Mouse (Mus musculus) common myeloid progenitor, adult 5-6 weeks (primary cell): ENCODE results near the gene Tbx4. TPM values are rescaled to one million over a fixed set of nuclear protein-coding genes. Genes with fewer than 3 reads are reported as not detected.
A peak's percentile ranks its signal among the peaks of the same experiment; 100 is the strongest.

Experiments used
- ATAC-seq: replicated peaks from 2 replicates; pipeline ENCODE4 v1.8.0; 2016; ENCODE audit warnings: low read depth, mild to moderate bottlenecking, moderate TSS enrichment, inconsistent platforms; ENCODE audit not compliant: poor library complexity, severe bottlenecking
- total RNA-seq: library from RNA; stranded (forward); fragments of 200-1000, 187-1606 nt; gene quantifications from 2 replicates; pipeline ENCODE4 v1.2.3, GENCODE M21; 2017

Gene Tbx4
- total RNA-seq, 1 experiment from 2014 or later: not detected

DNA sequence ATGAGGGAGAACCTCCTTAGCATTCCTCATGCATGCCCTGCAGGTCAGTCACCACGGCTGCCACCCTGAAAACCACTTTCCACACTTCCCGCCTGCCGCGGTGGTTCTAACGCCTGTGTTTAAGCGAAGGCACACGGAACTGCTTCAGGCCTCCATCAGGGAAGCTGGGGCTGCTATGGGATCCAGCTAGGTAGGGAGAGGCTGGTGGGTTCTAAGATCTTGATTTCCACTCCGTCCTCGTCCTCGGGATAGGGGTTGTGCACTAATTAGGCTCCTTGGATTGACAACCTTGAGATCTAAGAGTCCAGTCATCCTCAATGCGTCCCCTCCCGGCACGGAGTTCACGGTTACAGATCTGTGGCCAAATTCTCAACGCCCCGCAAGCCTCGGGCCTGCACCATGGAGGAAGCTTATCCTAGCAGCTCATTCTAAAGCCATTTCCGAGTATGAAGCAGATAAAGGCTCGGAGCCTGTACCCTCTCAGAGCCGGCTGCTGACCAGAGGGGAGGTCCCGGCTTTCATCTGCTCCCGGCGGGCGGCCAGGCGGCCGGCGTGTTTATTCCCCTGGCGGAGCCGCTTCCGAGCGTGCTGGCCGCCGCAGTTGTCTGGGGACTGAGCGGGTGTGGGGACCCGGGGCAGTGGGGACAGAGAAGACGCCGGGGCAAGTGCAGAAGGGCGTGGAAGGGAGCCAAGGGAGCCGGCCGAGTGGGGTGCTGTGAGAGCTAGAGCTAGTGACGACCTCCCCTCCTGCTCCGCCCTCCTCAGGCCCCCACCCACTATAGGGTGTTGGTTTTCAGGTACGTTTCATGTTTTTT is 8.7 kb downstream of the Tbx4 start:
- no peak for ATAC-seq

GRCm38 (mm10) chr11:85896335-85896985 is 10.2 kb downstream of the Tbx4 start:
- ATAC-seq: no peak

GRCm38 (mm10) chr11:85900291-85900690 is 14.1 kb downstream of the Tbx4 start:
- ATAC-seq: no peak

GRCm38 (mm10) chr11:85909514-85909913 is 23.3 kb downstream of the Tbx4 start:
- ATAC-seq: peak; percentile 52

- ATAC-seq: no peak
Measured at GRCm38 (mm10) chr11:85910133-85910532, 23.9 kb downstream of the Tbx4 start.

DNA sequence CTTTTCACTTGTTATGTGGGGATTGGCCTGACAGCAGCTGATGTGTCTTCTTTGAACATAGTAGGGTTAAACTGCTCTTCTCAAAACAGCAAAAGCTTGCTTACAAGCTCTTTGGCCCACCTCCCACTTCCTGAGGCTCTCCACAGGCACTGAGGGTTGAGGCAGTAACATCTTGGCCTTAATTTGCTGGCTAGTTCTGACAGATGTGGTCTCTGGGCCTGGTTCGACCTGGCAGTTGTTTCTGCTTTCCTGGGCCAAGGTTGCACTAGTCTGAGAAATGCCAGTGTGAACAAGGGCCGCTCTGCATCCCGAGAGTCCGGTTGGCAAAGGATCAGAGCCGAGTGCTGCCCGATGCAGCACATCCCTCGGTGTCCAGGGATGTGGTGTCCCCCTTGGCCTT is 27.3 kb downstream of the Tbx4 start:
- no peak for ATAC-seq

DNA sequence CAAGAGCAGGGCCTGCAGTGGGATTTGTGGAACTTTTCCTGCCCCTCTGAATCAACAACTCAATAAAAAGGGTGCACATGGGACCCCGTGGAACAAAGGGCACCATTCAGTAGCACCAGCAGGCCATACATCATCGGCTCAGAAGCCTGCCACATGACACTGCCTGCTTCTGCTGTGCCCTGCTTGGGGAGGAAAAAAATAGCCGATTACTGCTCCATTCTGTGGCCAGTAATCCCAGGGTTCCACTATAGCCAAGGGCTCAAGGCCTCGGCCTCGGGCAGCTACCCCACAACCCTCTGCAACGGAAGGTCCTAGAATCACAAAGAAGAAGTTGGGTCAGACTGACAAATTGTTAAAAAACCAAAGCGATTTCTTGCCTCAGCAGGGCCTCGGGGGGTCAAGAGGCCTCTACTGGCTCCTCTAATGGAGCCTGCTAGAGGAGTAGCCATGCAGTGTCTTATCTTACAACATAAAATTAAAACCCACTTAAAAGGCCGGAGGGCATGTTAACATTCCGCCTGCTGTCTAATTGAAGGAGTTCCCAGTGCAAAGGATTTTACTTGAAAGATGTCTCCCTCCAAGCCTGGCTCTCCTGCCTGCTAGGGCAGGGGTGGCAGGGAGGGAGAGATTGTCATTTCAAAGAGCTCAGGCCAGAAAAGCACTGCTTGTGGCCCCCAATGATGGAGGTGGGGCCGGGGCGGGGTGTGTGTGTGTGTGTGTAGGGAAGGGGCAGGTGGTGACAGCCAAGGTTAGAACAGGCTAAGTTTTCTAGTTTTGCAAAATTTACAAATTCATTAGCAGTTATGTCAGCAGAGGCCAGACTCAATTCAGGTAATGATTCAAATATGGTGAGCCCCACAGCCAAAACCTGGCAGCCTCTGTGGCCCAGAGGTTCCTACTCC is 31.1 kb downstream of the Tbx4 start:
- no peak for ATAC-seq

- ATAC-seq: no peak
Measured at GRCm38 (mm10) chr11:85917993-85918325, 31.7 kb downstream of the Tbx4 start.

DNA sequence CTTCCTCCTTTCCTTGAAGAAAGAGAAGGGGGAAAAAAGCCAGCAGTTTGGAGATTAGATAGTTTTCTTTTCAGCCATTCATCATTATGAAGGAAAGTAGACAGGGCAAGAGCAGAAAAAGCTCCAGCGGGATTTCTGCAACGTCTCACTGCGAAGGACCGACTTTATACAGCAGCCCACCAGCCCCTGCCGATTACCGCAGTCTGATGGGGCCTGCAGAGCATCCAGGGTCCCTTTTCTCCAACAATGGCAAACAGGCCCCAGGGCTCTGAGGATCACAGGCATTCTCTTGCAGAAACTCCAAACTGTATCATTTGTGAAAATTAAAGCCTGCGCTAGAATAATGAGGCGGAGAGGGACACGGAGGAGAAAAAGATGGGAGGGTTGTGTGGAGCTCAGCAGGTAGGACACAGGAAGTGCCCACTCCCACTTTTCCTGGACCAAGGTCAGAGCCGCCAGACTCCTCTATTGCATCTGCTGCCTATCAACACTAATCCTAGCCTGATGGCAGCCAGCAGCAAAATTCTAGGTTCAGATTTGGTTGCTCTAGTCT is 32.2 kb downstream of the Tbx4 start:
- no peak for ATAC-seq

DNA sequence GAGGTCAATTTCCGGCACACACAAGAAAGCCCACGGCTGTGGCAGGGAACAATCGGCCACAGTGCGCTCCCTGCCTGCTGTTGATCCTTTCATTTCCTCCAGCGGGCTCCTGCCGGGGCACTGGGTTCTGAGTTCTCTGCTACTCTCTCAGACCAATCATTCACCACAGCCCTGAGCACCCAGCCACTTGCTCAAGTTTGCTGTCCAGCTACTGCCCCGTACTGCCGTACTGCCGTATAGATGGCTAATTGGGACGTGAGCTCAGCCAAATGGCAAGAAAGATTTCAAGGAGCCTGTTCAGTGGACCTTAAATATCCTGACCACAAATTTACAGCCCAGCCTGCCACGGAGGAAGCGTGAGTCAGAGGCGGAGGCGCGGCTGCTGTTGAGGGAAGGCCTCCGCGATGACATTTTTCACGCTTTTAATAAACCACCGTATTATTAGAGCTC is 39.1 kb downstream of the Tbx4 start:
- ATAC-seq: peak; percentile 85

GRCm38 (mm10) chr11:85926287-85926764 is 40.1 kb downstream of the Tbx4 start:
- ATAC-seq: no peak

DNA sequence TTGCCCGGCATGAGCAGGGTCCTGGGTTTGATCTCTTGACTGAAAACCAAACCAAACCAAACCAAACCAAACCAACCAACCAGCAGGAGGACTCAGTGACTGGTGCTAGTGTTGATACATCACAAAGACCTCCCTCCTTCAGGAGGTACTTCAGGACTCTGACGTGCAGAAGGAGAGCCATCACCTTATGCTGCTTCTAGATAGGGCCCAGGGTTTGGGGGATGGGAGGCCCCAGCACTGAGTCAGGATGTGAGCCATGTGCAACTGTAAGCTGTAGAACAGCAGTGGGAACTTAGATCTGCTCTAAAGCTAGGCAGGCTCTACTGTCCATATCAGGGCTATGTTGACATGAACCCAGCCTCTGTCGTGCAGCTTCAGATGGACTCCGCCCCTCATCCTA is 41.9 kb downstream of the Tbx4 start:
- no peak for ATAC-seq

- ATAC-seq: no peak
Measured at GRCm38 (mm10) chr11:85929651-85930050, 43.4 kb downstream of the Tbx4 start.

DNA sequence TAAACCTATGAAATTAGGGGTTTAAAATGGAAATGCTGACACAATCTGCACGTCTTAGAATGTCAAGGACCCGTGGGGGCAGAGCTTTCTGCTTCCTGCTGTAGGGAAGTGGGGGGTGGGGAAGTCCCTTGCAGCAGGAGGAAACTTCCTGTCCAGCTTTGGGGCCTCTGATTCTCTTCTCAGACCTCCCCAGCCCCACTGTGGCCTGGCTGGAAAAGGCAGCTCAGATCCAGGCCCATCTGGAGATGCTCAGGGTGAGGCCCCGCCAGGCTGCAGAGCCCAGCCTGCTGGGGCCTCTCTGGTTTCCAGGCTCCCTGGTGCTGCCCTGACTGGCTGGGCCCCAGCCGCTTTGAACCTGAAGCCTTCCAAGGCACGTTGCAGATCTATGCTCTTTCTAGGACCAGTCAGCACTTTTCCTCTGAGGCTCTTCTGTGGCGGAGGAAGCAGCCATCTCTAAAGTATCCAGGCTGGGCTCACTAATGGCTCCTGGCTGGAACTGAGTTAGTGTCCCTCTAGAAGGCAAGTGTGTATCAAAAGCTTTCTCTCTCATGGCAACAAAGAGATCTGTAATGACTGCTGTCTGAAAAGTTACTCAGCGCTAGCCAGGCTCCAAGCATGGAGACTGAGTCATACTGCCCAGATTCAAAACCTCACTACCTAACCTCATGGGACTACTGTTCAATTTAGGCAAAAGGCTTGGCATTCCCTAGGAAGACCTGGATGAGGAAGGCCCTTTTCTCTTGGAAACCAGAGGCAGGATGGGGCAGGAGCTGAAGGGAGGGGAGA is 55.8 kb downstream of the Tbx4 start:
- no peak for ATAC-seq

GRCm38 (mm10) chr11:85948765-85949164 is 62.5 kb downstream of the Tbx4 start:
- ATAC-seq: no peak

DNA sequence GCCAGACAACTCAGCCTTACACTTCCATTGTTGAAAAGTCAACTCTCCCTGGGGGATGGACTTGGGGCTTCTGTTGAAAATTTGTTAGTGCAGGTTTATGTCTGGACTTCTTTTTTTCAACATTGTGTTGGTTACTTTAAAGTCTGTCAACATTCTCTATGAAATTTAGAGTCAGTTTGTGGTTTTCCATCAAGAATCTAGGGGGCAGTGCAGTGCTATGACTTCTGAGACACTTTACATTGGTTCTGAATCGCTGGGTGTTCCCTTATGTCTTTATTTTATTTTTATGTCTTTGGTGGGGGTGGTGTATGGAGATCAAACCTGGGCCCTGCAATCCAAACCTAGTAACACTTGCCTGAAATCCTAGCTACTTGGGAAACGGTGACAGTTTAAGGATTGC is 63.5 kb downstream of the Tbx4 start:
- no peak for ATAC-seq

- ATAC-seq: no peak
Measured at GRCm38 (mm10) chr11:85952538-85952937, 66.3 kb downstream of the Tbx4 start.

GRCm38 (mm10) chr11:85955611-85956010 is 69.4 kb downstream of the Tbx4 start:
- no peak for ATAC-seq

DNA sequence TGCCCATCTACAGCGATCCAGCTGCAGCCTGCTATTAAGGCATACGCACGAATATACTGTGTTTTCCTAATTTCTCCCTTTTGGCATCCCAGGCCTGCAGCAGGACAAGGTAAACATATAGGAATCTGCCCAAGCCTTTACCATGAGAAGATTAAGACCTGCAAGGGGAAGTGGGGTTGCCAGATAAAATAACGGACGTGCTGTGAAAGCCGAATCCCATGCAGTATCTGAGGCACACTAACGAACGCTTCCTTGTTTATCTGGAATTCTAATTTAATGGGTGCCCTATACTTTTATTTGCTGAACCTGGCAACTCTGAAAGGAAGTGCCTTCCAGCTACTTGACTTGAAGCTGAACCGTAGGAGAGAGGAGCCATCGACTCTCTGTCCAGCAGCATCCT is 70.2 kb downstream of the Tbx4 start:
- ATAC-seq: no peak
